Mouse (Mus musculus): ENCODE data around the gene Ube2d1.

- TF ChIP-seq EP300 (IDR thresholded peaks at IDR 0.05; ENCODE audit: insufficient read depth, low read depth, low read length) = no peak
- no peak for TF ChIP-seq POLR2A (IDR thresholded peaks at IDR 0.05; ENCODE audit: insufficient read depth, low read depth, low read length)
Measured at GRCm38 (mm10) chr10:71258943-71259342, 26.1 kb downstream of the Ube2d1 start.
